Mouse (Mus musculus): ENCODE measurements around the gene Chrna5. TPM values are rescaled to one million over a fixed set of nuclear protein-coding genes. Genes with fewer than 3 reads are reported as not detected.

Chrna5 gene
- polyA plus RNA-seq (2015; fragmentation: Nextera tagmentation; extraction: Ambion mirVana): 4.0 and 4.2 TPM in 2 replicates

GRCm38 (mm10) chr9:54980674-54981073 lies at the start of gene Chrna5:
Gene Chrna5, plus strand, starts transcription at chr9:54980880.

DNA sequence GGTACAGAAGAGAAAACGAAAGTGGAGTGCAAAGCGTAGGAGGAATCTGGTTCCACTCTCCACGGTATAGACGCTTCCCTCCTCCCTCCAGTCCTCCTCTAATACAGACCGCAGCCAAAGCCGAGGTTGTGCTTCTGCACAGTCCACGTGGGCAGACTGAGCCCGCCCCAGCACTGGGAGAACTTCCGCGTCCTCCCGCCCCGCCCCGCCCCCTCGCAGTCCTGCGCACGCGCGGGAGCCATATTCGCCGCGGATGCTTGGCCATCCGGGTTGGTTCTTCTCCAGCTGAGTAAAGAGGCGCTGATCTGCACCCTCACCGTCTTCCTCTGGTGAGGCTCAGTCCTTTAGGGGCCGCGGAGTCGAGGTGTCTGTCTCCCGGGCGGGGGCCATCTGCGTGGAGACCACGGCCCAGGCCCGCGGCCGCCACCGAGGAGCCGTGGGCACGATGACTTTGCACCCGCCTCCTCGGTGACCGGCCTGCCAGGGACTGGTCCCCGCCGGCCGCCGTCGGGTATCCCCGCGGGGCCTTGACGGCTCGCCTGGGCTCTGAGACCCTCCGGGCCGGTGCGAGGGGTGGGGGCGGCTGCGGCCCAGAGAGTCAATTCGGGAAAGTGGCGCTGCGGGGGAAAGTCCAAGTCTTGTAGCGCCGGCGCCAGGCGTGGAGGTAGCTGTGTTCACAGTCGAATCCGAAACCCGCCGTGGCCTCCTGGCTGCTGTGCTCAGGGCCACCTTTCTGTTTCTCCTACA lies 29.9 kb upstream of the Chrna5 start, which contains the start of the genes Psma4 and AY074887:
Gene Psma4, plus strand, starts transcription at position 216 of the 747 bp plus-strand sequence.
Gene AY074887, minus strand, starts transcription at position 424 of the 747 bp plus-strand sequence.

GRCm38 (mm10) chr9:55026275-55026663 lies 45.6 kb downstream of the Chrna5 start, which contains the start of gene Chrna3:
Gene Chrna3, minus strand, starts transcription at chr9:55026562.

GRCm38 (mm10) chr9:55048211-55048880 lies 67.7 kb downstream of the Chrna5 start, which contains the start of gene Chrnb4:
Gene Chrnb4, minus strand, starts transcription at chr9:55048779.

Other genes starting within 250 kb of the Chrna5 start
- 74.1 and 76.4 TPM in 2 replicates for gene Wdr61, start 246.4 kb upstream of the Chrna5 start, polyA plus RNA-seq (2015; fragmentation: Nextera tagmentation; extraction: Ambion mirVana)
- gene Crabp1, start 216.1 kb upstream of the Chrna5 start, polyA plus RNA-seq (2015; fragmentation: Nextera tagmentation; extraction: Ambion mirVana): 466 and 497 TPM in 2 replicates
- gene Ireb2, start 117.1 kb upstream of the Chrna5 start, polyA plus RNA-seq (2015; fragmentation: Nextera tagmentation; extraction: Ambion mirVana): 17.3 and 18.7 TPM in 2 replicates
- gene Hykk, start 63.6 kb upstream of the Chrna5 start, polyA plus RNA-seq (2015; fragmentation: Nextera tagmentation; extraction: Ambion mirVana): 1.8 and 2.0 TPM in 2 replicates
- gene Psma4, start 30.1 kb upstream of the Chrna5 start, polyA plus RNA-seq (2015; fragmentation: Nextera tagmentation; extraction: Ambion mirVana): 254 and 262 TPM in 2 replicates
- gene AY074887, start 29.9 kb upstream of the Chrna5 start, polyA plus RNA-seq (2015; fragmentation: Nextera tagmentation; extraction: Ambion mirVana): 0.97 and 2.1 TPM in 2 replicates
- 13.5 and 14.8 TPM in 2 replicates for gene Chrna3, start 45.7 kb downstream of the Chrna5 start, polyA plus RNA-seq (2015; fragmentation: Nextera tagmentation; extraction: Ambion mirVana)
- gene Chrnb4, start 67.9 kb downstream of the Chrna5 start, polyA plus RNA-seq (2015; fragmentation: Nextera tagmentation; extraction: Ambion mirVana): 0.93 and 1.1 TPM in 2 replicates
- 36.2 and 40.3 TPM in 2 replicates for gene Ube2q2, start 168.0 kb downstream of the Chrna5 start, polyA plus RNA-seq (2015; fragmentation: Nextera tagmentation; extraction: Ambion mirVana)
- gene Fbxo22, start 228.0 kb downstream of the Chrna5 start, polyA plus RNA-seq (2015; fragmentation: Nextera tagmentation; extraction: Ambion mirVana): 60.8 and 67.3 TPM in 2 replicates